Mouse (Mus musculus): Measurements from ENCODE around the gene Glis1. TPM values are rescaled to one million over a fixed set of nuclear protein-coding genes. Genes with fewer than 3 reads are reported as not detected.
A peak's percentile ranks its signal among the peaks of the same experiment; 100 is the strongest.

Glis1 gene
- polyA plus RNA-seq, 1 experiment from 2014 or later = 0.18 TPM

DNA sequence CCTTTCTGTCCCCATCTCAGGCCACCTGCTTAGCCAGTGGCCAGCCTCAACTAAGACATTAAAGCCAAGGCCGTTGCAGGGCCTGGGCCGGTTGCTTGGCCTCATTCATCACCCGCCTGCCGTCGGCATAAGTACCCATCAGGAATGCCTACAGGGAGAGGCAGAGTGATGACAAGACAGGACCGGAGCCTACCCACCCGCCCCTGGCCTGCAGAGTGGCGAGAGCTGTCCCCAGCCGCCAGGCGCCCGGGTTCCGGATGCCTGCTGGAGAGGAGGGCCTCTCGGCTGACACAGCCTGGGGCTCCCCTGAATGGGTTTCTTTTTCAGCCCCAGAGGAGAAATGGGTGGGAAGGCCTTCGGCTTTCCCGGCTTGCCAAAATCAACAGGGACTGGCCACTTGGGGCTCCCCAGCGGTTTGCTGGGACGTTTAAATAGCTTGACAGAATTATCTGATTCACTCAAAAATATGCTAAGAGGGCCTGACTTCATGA lies 194.6 kb downstream of the Glis1 start:
- Histone ChIP-seq H3K27ac (ENCODE audit: low read depth, low read length) (no peak overlapping the region), H3K4me3 (ENCODE audit: low read depth, low read length) (no peak overlapping the region), H3K4me1 (replicated peaks; ENCODE audit: control insufficient read depth, insufficient read depth, low read length) (no peaks in the 10 kb centered on the region), H3K9ac (ENCODE audit: low read depth, low read length) (no peak overlapping the region), H3K36me3 (ENCODE audit: control insufficient read depth, insufficient read depth) (no peaks in the 10 kb centered on the region), H3K9me3 (ENCODE audit: control insufficient read depth) (no peaks in the 10 kb centered on the region), H3K27me3 (replicated peaks; ENCODE audit: control insufficient read depth, insufficient read depth, low read length) (no peaks in the 10 kb centered on the region), H3K4me2 (replicated peaks; ENCODE audit: low read depth) (no peak overlapping the region)
- ATAC-seq = no peak
- 77% methylated on average over 17 of the region's 17 CpGs for WGBS
- TF ChIP-seq CTCF (IDR thresholded peaks at IDR 0.05; ENCODE audit: low read depth) = no peak

DNA sequence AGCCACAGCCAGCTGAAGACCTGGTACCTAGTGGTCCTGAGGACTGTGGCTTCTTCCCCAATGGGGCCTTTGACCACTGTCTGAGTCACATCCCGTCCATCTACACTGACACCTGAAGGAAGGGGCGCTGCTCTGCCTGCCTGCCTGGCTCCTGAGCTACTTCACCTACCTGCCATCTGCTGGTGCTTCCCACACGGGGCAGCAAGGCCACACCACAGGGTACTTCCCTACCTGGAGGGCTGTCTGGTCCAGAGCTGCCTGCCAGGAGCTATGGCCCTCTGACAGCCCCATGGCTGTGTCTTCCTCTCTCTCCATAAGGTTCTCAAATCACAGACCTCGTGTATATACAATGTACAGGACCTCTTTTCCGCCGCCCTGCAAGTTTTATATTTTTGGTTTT lies 200.2 kb downstream of the Glis1 start:
- no peaks in the 10 kb centered on the region for H3K9me3 ChIP-seq (ENCODE audit: control insufficient read depth)
- peak; percentile 10; the same call in 1 of the 2 replicates for TF ChIP-seq CTCF (IDR thresholded peaks at IDR 0.05; ENCODE audit: low read depth)
- H3K27me3 ChIP-seq (replicated peaks; ENCODE audit: control insufficient read depth, insufficient read depth, low read length) = no peaks in the 10 kb centered on the region
- no peak overlapping the region for H3K4me2 ChIP-seq (replicated peaks; ENCODE audit: low read depth)
- H3K36me3 ChIP-seq (ENCODE audit: control insufficient read depth, insufficient read depth) = no peaks in the 10 kb centered on the region
- H3K4me3 ChIP-seq (ENCODE audit: low read depth, low read length) = no peak overlapping the region
- H3K9ac ChIP-seq (ENCODE audit: low read depth, low read length) = no peak overlapping the region
- no peak overlapping the region for H3K27ac ChIP-seq (ENCODE audit: low read depth, low read length)
- no peaks in the 10 kb centered on the region for H3K4me1 ChIP-seq (replicated peaks; ENCODE audit: control insufficient read depth, insufficient read depth, low read length)
- 72% methylated on average over 6 of the region's 6 CpGs for WGBS
- no peak for ATAC-seq

DNA sequence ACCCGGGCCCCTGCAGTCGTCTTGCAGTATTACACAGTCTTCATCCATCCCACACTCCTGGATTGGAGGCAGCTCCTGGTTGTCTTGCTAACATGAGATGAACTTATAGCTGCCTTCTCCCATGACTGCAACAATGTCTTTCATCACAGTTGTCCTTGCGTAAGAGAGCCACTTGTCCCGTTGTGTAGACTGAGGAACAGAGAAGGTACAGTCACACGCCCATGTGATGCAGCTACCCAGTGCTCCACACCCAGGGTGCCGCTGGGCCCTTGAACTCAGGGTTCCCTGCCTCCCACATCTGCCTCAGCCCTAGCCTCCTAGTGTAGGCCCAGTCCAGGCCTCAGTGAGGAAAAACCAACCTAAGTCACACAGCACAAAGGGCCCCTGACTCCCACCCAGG lies 201.7 kb downstream of the Glis1 start:
- no peak overlapping the region for H3K27ac ChIP-seq (ENCODE audit: low read depth, low read length)
- H3K9ac ChIP-seq (ENCODE audit: low read depth, low read length) = no peak overlapping the region
- 70% methylated on average over 6 of the region's 6 CpGs for whole genome bisulfite sequencing
- ATAC-seq = no peak
- no peaks in the 10 kb centered on the region for H3K27me3 ChIP-seq (replicated peaks; ENCODE audit: control insufficient read depth, insufficient read depth, low read length)
- no peak overlapping the region for H3K4me2 ChIP-seq (replicated peaks; ENCODE audit: low read depth)
- H3K36me3 ChIP-seq (ENCODE audit: control insufficient read depth, insufficient read depth) = no peaks in the 10 kb centered on the region
- no peaks in the 10 kb centered on the region for H3K9me3 ChIP-seq (ENCODE audit: control insufficient read depth)
- H3K4me3 ChIP-seq (ENCODE audit: low read depth, low read length) = no peak overlapping the region
- no peak for TF ChIP-seq CTCF (IDR thresholded peaks at IDR 0.05; ENCODE audit: low read depth)
- no peaks in the 10 kb centered on the region for H3K4me1 ChIP-seq (replicated peaks; ENCODE audit: control insufficient read depth, insufficient read depth, low read length)

DNA sequence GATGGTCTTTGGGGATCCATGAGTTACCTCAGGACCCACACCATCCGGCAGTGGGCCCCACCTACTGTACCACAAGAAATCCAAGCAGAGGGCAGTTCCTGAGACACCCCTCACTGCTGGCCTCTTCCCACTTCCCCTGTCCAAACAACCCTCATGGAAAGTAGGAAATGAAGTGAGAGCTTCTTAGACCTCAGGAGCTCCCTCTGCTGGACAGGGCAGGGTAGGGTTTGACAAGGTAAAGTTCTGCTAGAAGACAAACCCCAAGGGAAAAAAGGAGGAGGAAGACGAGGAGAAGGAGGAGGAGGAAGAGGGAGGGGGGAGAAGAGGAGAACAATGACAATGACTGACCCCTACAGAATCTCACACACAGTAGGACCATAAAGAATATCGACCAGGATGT lies 203.3 kb downstream of the Glis1 start:
- Histone ChIP-seq H3K27ac (ENCODE audit: low read depth, low read length) (no peak overlapping the region), H3K4me2 (replicated peaks; ENCODE audit: low read depth) (no peak overlapping the region), H3K27me3 (replicated peaks; ENCODE audit: control insufficient read depth, insufficient read depth, low read length) (no peaks in the 10 kb centered on the region), H3K9ac (ENCODE audit: low read depth, low read length) (no peak overlapping the region), H3K4me1 (replicated peaks; ENCODE audit: control insufficient read depth, insufficient read depth, low read length) (no peaks in the 10 kb centered on the region), H3K9me3 (ENCODE audit: control insufficient read depth) (no peaks in the 10 kb centered on the region), H3K36me3 (ENCODE audit: control insufficient read depth, insufficient read depth) (no peaks in the 10 kb centered on the region), H3K4me3 (ENCODE audit: low read depth, low read length) (no peak overlapping the region)
- ATAC-seq = no peak
- peak; percentile 76 for TF ChIP-seq CTCF (IDR thresholded peaks at IDR 0.05; ENCODE audit: low read depth)
- 68% methylated on average over 3 of the region's 3 CpGs for WGBS

DNA sequence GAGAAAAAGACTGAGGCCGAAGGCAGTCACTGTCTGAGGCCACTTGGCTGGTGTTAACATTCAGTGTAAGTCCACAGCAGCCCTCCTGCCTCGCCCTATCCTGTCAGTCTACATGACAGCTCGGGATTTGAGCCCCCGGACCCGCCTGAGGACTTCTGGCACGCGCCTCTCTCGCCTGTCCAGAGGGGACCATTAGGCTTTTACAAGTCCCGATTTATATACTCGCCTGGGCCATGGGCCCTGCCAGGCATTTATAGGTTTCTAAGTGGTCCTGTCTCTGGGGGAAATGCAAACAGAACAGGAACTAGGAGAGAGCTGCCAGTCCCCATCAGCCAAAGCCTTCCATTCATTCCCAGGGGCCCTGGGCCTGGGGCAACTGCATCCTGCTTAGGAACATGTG lies 203.9 kb downstream of the Glis1 start:
- no peak for TF ChIP-seq CTCF (IDR thresholded peaks at IDR 0.05; ENCODE audit: low read depth)
- H3K9ac ChIP-seq (ENCODE audit: low read depth, low read length) = no peak overlapping the region
- H3K27me3 ChIP-seq (replicated peaks; ENCODE audit: control insufficient read depth, insufficient read depth, low read length) = no peaks in the 10 kb centered on the region
- ATAC-seq = no peak
- no peaks in the 10 kb centered on the region for H3K36me3 ChIP-seq (ENCODE audit: control insufficient read depth, insufficient read depth)
- no peaks in the 10 kb centered on the region for H3K4me1 ChIP-seq (replicated peaks; ENCODE audit: control insufficient read depth, insufficient read depth, low read length)
- no peak overlapping the region for H3K4me3 ChIP-seq (ENCODE audit: low read depth, low read length)
- 67% methylated on average over 10 of the region's 10 CpGs for WGBS
- H3K4me2 ChIP-seq (replicated peaks; ENCODE audit: low read depth) = no peak overlapping the region
- no peak overlapping the region for H3K27ac ChIP-seq (ENCODE audit: low read depth, low read length)
- no peaks in the 10 kb centered on the region for H3K9me3 ChIP-seq (ENCODE audit: control insufficient read depth)

DNA sequence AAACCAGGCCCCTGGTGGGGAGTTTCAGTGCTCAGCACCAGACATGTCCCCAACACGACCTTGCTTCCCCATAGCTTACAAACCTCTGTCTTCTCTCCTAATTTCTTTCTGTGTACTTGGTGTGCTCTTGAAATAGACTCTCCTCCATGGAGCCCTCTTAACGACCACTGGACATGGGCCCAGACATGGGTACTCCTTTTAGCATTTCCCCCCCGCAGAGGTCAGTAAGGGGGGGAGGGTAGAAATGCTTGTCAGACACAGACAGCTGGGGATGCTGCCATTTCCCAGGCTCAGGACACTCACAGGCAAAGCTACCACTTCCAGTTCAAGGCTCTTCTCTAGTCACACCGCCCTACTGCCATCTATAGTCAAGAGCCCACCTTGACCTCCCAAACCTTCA lies 207.2 kb downstream of the Glis1 start:
- no peak for TF ChIP-seq CTCF (IDR thresholded peaks at IDR 0.05; ENCODE audit: low read depth)
- no peak for ATAC-seq
- H3K9ac ChIP-seq (ENCODE audit: low read depth, low read length) = no peak overlapping the region
- H3K9me3 ChIP-seq (ENCODE audit: control insufficient read depth) = no peaks in the 10 kb centered on the region
- no peak overlapping the region for H3K27ac ChIP-seq (ENCODE audit: low read depth, low read length)
- 59% methylated on average over 4 of the region's 4 CpGs for WGBS
- H3K4me1 ChIP-seq (replicated peaks; ENCODE audit: control insufficient read depth, insufficient read depth, low read length) = no peaks in the 10 kb centered on the region
- no peaks in the 10 kb centered on the region for H3K36me3 ChIP-seq (ENCODE audit: control insufficient read depth, insufficient read depth)
- no peak overlapping the region for H3K4me2 ChIP-seq (replicated peaks; ENCODE audit: low read depth)
- no peak overlapping the region for H3K4me3 ChIP-seq (ENCODE audit: low read depth, low read length)
- no peaks in the 10 kb centered on the region for H3K27me3 ChIP-seq (replicated peaks; ENCODE audit: control insufficient read depth, insufficient read depth, low read length)

DNA sequence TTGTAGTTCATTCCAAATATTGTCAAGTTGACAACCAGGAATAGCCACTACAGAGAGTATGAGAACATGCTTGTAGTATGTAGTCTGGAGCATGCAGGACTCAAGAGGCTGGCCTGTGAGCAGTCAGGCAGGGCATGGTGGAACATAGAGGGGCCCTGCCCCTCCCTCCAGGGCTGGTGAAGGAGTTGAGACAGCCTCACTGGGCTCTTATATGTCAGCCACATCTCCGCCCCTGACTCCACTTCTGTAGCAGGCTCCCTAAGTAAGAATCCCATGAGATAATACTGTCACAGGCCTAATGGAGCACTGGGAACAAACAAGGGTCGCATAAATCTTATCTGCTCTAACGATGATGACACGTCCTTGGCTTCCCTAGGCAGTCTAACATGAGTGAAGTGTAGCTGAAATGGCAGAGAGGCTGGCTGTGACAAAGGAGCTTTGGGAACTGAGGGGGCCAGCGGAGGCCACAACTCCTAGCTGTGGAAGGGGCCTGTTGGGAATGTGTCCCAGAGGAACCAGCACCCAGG lies 214.6 kb downstream of the Glis1 start:
- WGBS = 59% methylated on average over 5 of the region's 5 CpGs
- no peak overlapping the region for H3K27ac ChIP-seq (ENCODE audit: low read depth, low read length)
- ATAC-seq = no peak

More for the DNA sequence above, 214.6 kb downstream of the Glis1 start:
- Histone ChIP-seq H3K4me3 (ENCODE audit: low read depth, low read length) (no peak overlapping the region), H3K4me2 (replicated peaks; ENCODE audit: low read depth) (no peak overlapping the region), H3K4me1 (replicated peaks; ENCODE audit: control insufficient read depth, insufficient read depth, low read length) (no peaks in the 10 kb centered on the region), H3K9me3 (ENCODE audit: control insufficient read depth) (no peaks in the 10 kb centered on the region), H3K9ac (ENCODE audit: low read depth, low read length) (no peak overlapping the region), H3K27me3 (replicated peaks; ENCODE audit: control insufficient read depth, insufficient read depth, low read length) (no peaks in the 10 kb centered on the region), H3K36me3 (ENCODE audit: control insufficient read depth, insufficient read depth) (no peaks in the 10 kb centered on the region)
- no peak for TF ChIP-seq CTCF (IDR thresholded peaks at IDR 0.05; ENCODE audit: low read depth)
